Mouse (Mus musculus) thymus, adult 2 months (tissue): ENCODE results near the gene Zfp319.

Experiments
- CTCF ChIP-seq: fragments of 200-500 bp; IDR thresholded peaks from 2 replicates; pipeline ENCODE4 v1.5.1; 2012; ENCODE audit warnings: mild to moderate bottlenecking, control low read depth, low read length, moderate library complexity, borderline replicate concordance; ENCODE audit not compliant: control insufficient read depth, poor library complexity, insufficient read depth; ENCODE audit errors: extremely low read depth
- POLR2A ChIP-seq: fragments of 200-500 bp; IDR thresholded peaks from 2 replicates; pipeline ENCODE4 v1.6.1; 2012; ENCODE audit warnings: mild to moderate bottlenecking, low read length, control low read depth, moderate library complexity; ENCODE audit not compliant: control insufficient read depth, poor library complexity, insufficient read depth; ENCODE audit errors: extremely low read depth

DNA sequence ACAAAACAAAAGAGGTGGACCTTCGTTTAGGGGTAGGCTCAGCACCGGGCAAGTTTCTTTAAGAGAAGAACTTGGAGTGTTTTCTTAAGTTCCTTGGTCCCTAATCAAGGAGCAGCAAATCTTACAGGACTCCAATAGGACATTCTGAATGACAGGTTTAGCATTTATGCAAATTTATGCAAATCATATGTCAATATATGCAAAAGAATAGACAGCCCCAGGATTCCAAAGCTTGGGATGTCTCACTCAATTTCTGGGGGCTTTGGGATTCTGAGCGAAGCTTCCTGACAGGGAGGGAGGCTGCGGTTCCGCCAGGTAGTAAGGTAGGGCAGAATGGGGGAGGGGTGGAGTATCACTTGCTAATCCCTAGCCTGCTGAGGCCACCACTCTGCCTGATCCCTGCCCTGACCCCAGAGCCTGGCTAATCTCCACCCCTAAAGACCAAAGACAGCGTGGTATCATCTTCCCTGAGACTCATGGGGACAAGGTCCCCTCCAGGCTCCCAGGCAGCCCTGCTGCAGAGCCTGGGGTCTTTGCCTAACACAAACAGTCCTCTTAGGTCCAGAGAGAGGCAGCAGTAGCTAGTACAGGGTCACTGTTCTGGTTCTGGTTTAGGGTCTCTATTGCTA lies 21.3 kb downstream of the Zfp319 start, which contains the start of gene Tepp:
- TF ChIP-seq POLR2A, result no peak
- no peak for TF ChIP-seq CTCF
